Mouse (Mus musculus) midbrain, embryonic 14.5 days (tissue): ENCODE results near the gene Wfikkn2. TPM values are rescaled to one million over a fixed set of nuclear protein-coding genes. Genes with fewer than 3 reads are reported as not detected.

ENCODE experiments used
- ATAC-seq: fragments of 200-750 bp; cut with Nextera tagmentation; 2 replicates; pipeline ENCODE4 v1.8.0; 2017; ENCODE audit warnings: moderate number of reproducible peaks, moderate library complexity; ENCODE audit not compliant: low FRiP score, low TSS enrichment
- DNase-seq: peaks from one replicate; pipeline ENCODE4 v3.0.0-alpha.2; 2015
- H3K27ac ChIP-seq: fragments of 300-500 bp; sonication (generic); replicated peaks from 2 replicates; pipeline ENCODE4 v1.5.1; 2014; ENCODE audit warnings: mild to moderate bottlenecking, low read depth, low read length, moderate library complexity
- H3K27me3 ChIP-seq: fragments of 300-500 bp; sonication (generic); 2 replicates; pipeline ENCODE4 v1.6.1; 2014; ENCODE audit warnings: low read length, control low read depth, mixed read lengths; ENCODE audit not compliant: control insufficient read depth, insufficient read depth
- H3K36me3 ChIP-seq: fragments of 300-500 bp; sonication (generic); 2 replicates; pipeline ENCODE4 v1.6.1; 2014; ENCODE audit warnings: low read length, control low read depth; ENCODE audit not compliant: control insufficient read depth, insufficient read depth
- H3K4me1 ChIP-seq: fragments of 300-500 bp; sonication (generic); 2 replicates; pipeline ENCODE4 v1.6.1; 2014; ENCODE audit warnings: mild to moderate bottlenecking, antibody characterized with exemption, low read length, control low read depth; ENCODE audit not compliant: control insufficient read depth, insufficient read depth
- H3K4me2 ChIP-seq: fragments of 300-500 bp; sonication (generic); 2 replicates; pipeline ENCODE4 v1.6.1; 2014; ENCODE audit warnings: mild to moderate bottlenecking, low read length, moderate library complexity
- H3K4me3 ChIP-seq: fragments of 300-500 bp; sonication (generic); replicated peaks from 2 replicates; pipeline ENCODE4 v1.5.1; 2014; ENCODE audit warnings: low read depth, low read length
- H3K9ac ChIP-seq: fragments of 300-500 bp; sonication (generic); replicated peaks from 2 replicates; pipeline ENCODE4 v1.6.1; 2014; ENCODE audit warnings: mild to moderate bottlenecking, low read length, moderate library complexity
- H3K9me3 ChIP-seq: fragments of 300-500 bp; sonication (generic); 2 replicates; pipeline ENCODE4 v1.6.1; 2016; ENCODE audit warnings: low read length, control low read depth, mixed read lengths; ENCODE audit not compliant: control insufficient read depth
- WGBS: fragments of 180-500 bp; shearing (Covaris S2); extraction: QIAGEN DNeasy Blood & Tissue Kit; methylation state at CpG from one replicate; pipeline ENCODE4 v1.1.7; 2014; 5-methylcytosine and 5-hydroxymethylcytosine counted together
- polyA plus RNA-seq: library from polyadenylated mRNA; unstranded; fragments of >200 nt; fragmentation: Nextera tagmentation; extraction: Ambion mirVana; gene quantifications from 2 replicates; pipeline ENCODE4 v1.2.1, GENCODE M21; 2014

Gene Wfikkn2
- polyA plus RNA-seq, 1 experiment from 2014 or later, result 2.0 TPM

DNA sequence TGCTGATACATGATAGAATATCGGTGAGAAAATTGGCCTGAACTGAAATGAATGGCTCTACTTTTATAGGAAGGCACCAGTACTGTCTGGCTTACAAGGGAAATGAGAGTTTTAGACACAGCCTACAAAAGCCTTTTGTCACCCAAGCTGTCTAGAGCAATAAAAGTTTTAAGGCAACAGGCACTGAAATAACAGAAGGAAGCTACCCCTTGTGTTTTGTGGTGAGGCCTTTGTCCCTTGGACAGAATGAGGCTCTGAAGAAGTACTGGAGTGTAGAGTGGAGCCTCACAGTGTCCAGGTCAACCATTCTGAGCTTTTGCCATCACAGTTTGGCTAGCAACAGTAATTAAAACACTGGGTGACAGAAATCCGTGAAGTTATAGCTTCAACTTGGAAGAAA lies 29.6 kb downstream of the Wfikkn2 start:
- whole genome bisulfite sequencing, result 17% methylated on average over 2 of the region's 2 CpGs
- H3K36me3 ChIP-seq, result peaks cover 17% of the 10 kb centered on the region
- DNase-seq (no peak), ATAC-seq (no peak)
- peaks cover 25% of the 10 kb centered on the region for H3K4me1 ChIP-seq
- no peaks in the 10 kb centered on the region for H3K9me3 ChIP-seq
- H3K4me2 ChIP-seq, result no peak overlapping the region
- H3K27me3 ChIP-seq, result no peaks in the 10 kb centered on the region
- H3K4me3 ChIP-seq, result no peak overlapping the region
- H3K27ac ChIP-seq, result no peak overlapping the region
- no peak overlapping the region for H3K9ac ChIP-seq

DNA sequence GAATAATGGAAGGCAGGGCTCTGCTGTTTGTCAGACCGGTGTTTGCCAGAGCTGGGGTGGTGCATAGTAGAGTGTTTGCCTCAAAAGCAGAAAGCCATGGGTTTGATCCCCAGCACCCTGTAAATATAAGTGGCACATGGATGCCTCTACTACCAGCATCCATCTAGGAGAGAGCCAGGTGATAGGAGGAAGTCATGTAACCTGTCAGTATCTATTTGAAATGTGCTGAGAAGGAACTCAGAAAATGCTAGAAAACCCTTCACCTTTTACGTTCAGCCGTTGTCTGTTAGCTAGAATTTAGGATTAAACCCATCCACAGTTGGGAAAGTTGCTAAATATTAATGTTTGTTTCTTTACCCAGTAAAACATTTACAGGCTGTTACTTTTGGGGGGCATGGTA lies 30.2 kb downstream of the Wfikkn2 start:
- peak overlapping the region; percentile 22; the same call in 1 of the 2 replicates for H3K4me2 ChIP-seq
- DNase-seq (no peak), ATAC-seq (no peak)
- H3K4me3 ChIP-seq, result no peak overlapping the region
- no peaks in the 10 kb centered on the region for H3K9me3 ChIP-seq
- H3K4me1 ChIP-seq, result peaks cover 25% of the 10 kb centered on the region
- no peak overlapping the region for H3K27ac ChIP-seq
- 82% methylated on average over 3 of the region's 3 CpGs for WGBS
- H3K27me3 ChIP-seq, result no peaks in the 10 kb centered on the region
- H3K36me3 ChIP-seq, result peaks cover 17% of the 10 kb centered on the region
- no peak overlapping the region for H3K9ac ChIP-seq

DNA sequence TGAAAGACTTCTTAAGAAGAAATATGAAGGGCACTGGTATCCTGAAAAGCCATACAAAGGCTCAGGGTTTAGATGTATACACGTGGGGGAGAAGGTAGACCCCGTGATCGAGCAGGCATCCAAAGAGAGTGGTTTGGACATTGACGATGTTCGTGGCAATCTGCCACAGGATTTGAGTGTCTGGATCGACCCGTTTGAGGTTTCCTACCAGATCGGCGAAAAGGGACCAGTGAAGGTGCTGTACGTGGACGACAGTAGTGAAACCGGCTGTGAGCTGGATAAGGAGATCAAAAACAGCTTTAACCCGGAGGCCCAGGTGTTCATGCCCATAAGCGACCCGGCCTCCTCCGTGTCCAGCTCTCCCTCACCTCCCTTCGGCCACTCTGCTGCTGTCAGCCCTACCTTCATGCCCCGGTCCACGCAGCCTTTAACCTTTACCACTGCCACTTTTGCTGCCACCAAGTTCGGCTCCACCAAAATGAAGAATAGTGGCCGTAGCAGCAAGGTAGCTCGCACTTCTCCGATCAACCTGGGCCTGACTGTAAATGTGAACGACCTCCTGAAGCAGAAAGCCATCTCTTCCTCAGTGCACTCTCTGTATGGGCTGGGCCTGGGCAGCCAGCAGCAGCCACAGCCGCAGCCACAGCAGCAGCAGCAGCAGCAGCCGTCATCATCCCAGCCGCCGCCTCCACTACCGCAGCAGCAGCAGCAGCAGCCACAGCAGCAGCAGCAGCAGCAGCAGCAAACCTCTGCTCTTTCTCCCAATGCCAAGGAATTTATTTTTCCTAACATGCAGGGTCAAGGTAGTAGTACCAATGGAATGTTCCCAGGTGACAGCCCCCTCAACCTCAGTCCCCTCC lies 31.8 kb downstream of the Wfikkn2 start:
- 0 out of 2 replicates have a peak overlapping the region, but pooled peaks have one; percentile 45 for H3K27ac ChIP-seq
- H3K36me3 ChIP-seq, result peaks cover 17% of the 10 kb centered on the region
- H3K4me1 ChIP-seq, result peaks cover 25% of the 10 kb centered on the region
- no peaks in the 10 kb centered on the region for H3K27me3 ChIP-seq
- no peaks in the 10 kb centered on the region for H3K9me3 ChIP-seq
- 83% methylated on average over 29 of the region's 29 CpGs for WGBS
- H3K4me3 ChIP-seq, result peak overlapping the region; percentile 100
- peak overlapping the region; percentile 63 for H3K4me2 ChIP-seq
- DNase-seq (no peak), ATAC-seq (no peak)
- H3K9ac ChIP-seq, result peak overlapping the region; percentile 29; the same call in 1 of the 2 replicates

DNA sequence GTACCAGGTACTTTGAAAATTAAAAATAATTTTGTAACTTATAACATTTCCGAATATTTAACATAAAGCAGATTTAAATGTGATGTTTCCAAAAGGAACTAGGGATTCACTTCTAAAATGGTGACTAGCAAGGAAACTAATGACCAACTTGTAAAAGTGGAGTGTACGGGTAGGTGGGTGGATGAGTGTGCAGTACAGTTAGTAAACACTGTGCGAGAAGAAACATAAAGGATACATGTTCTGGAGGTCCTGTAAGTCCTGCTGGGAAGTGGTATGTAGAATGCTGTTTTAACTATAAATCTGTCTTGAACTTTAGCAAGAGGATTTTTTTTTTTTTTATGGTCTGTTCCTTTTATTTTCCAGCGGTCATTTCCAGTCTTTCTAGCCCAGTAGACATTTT lies 32.8 kb downstream of the Wfikkn2 start:
- WGBS, result 61% methylated on average over 4 of the region's 4 CpGs
- H3K4me2 ChIP-seq, result peak overlapping the region; percentile 63
- H3K27ac ChIP-seq, result no peak overlapping the region
- DNase-seq, result no peak
- H3K36me3 ChIP-seq, result peaks cover 17% of the 10 kb centered on the region
- H3K27me3 ChIP-seq, result no peaks in the 10 kb centered on the region
- no peaks in the 10 kb centered on the region for H3K9me3 ChIP-seq
- ATAC-seq, result no peak
- peaks cover 25% of the 10 kb centered on the region for H3K4me1 ChIP-seq
- H3K9ac ChIP-seq, result no peak overlapping the region; the same call in 1 of the 2 replicates
- peak overlapping the region; percentile 100 for H3K4me3 ChIP-seq

DNA sequence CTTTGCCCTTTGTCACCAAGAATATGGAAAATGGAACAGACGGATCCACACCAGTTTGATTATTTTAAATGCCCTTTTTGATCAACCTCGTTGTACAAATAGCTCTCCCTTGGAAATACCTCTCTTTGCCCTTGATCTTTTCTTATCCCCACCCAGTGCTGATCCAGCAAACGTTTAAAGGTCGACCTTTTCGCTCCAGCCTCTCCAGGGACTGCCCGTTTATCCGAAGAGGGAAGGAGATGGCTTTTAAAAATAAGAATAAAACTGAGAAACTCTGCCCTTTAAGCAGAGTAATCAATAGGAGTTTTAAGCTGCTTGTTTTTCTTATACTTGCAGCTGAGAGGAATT lies 33.3 kb downstream of the Wfikkn2 start:
- peak overlapping the region; percentile 97 for H3K27ac ChIP-seq
- under 1% methylated on average over 7 of the region's 7 CpGs for WGBS
- peaks cover 25% of the 10 kb centered on the region for H3K4me1 ChIP-seq
- no peaks in the 10 kb centered on the region for H3K27me3 ChIP-seq
- H3K4me3 ChIP-seq, result peak overlapping the region; percentile 100
- H3K9me3 ChIP-seq, result no peaks in the 10 kb centered on the region
- H3K36me3 ChIP-seq, result peaks cover 17% of the 10 kb centered on the region
- DNase-seq, result no peak
- H3K9ac ChIP-seq, result peak overlapping the region; percentile 98
- peak overlapping the region; percentile 63 for H3K4me2 ChIP-seq
- ATAC-seq, result no peak

DNA sequence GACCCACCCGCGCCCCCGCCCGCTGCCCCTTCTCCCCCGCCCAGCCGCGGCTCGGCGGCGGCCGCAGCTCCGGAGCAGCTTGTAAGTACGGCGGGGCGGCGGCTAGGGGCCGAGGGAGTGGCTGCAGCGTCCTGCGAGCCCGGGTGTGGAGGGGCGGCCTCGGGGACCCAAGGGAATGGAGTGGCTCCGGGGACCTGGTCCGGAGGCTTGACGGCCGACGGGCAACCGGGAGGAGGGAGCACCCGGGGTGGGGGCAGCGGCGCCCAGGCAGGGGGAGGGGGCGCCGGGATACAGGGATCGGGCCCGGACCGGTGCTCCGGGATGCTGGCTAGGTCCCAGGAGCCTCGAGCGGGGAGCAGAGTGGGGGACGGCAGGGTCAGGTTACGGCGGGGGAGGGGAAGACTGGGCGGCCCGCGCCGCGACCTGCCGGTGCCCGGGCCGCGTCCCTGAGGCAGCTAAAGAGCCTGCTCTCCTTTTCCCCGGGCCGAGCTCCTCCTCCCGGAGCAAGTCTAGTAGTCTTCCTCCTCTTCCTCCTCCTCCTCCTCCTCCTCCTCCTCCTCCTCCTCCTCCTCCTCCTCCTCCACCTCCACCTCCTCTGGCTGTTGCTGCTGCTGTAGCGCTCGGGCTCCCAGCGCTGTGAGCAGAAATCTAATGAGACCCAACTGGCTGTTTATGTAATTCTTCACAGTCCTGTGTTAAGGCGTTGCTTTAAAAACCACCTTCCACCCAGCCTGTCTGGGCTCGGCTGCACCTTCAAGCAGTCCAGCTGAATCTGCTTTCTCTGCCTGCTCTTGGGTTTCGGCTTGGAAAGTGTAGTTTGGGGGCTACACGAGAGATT lies 33.9 kb downstream of the Wfikkn2 start:
- H3K4me2 ChIP-seq, result peak overlapping the region; percentile 63
- H3K27ac ChIP-seq, result peak overlapping the region; percentile 97
- DNase-seq, result peak; percentile 77
- H3K9ac ChIP-seq, result peak overlapping the region; percentile 98
- peak overlapping the region; percentile 100 for H3K4me3 ChIP-seq
- H3K36me3 ChIP-seq, result peaks cover 17% of the 10 kb centered on the region
- H3K9me3 ChIP-seq, result no peaks in the 10 kb centered on the region
- H3K4me1 ChIP-seq, result peaks cover 25% of the 10 kb centered on the region
- H3K27me3 ChIP-seq, result no peaks in the 10 kb centered on the region
- ATAC-seq, result peak; percentile 15
- WGBS, result under 1% methylated on average over 59 of the region's 61 CpGs

DNA sequence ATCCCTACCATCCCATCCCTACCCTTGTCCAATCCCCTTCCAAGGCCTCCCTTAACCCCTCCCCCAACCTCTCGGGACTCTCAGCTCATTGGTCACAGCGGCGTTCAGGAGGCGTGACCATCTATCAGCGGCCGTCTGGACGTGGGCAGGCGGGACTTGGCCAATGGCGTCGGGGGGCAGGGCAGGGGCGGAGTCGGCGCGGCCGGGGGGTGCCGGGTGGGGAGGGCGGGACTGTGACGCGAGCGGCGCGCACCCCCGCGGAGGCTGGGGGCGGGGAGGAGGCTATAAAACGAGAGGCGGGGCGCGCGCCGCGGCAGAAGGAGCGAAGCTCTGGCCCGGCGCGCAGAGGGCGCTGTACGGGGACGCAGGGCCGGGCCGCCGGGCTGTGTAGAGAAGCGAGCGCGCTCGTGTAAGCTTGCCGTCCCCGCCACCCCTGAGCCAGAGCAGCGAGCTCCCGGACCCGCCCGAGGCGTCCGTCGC lies 34.6 kb downstream of the Wfikkn2 start, which contains the start of gene Tob1:
Tob1 (plus strand) TSS at position 331 of the 480 bp plus-strand sequence.
- H3K36me3 ChIP-seq, result peaks cover 17% of the 10 kb centered on the region
- H3K9ac ChIP-seq, result peak within 1 kb of the TSS; percentile 98
- H3K27me3 ChIP-seq, result no peaks in the 10 kb centered on the region
- DNase-seq (peak; percentile 100), ATAC-seq (peak; percentile 97)
- no peaks in the 10 kb centered on the region for H3K9me3 ChIP-seq
- peak within 1 kb of the TSS; percentile 99 for H3K4me2 ChIP-seq
- H3K27ac ChIP-seq, result peak within 1 kb of the TSS; percentile 98
- peaks cover 21% of the 10 kb centered on the region for H3K4me1 ChIP-seq
- peak within 1 kb of the TSS; percentile 100 for H3K4me3 ChIP-seq
- under 1% methylated on average over 51 of the region's 55 CpGs for WGBS

DNA sequence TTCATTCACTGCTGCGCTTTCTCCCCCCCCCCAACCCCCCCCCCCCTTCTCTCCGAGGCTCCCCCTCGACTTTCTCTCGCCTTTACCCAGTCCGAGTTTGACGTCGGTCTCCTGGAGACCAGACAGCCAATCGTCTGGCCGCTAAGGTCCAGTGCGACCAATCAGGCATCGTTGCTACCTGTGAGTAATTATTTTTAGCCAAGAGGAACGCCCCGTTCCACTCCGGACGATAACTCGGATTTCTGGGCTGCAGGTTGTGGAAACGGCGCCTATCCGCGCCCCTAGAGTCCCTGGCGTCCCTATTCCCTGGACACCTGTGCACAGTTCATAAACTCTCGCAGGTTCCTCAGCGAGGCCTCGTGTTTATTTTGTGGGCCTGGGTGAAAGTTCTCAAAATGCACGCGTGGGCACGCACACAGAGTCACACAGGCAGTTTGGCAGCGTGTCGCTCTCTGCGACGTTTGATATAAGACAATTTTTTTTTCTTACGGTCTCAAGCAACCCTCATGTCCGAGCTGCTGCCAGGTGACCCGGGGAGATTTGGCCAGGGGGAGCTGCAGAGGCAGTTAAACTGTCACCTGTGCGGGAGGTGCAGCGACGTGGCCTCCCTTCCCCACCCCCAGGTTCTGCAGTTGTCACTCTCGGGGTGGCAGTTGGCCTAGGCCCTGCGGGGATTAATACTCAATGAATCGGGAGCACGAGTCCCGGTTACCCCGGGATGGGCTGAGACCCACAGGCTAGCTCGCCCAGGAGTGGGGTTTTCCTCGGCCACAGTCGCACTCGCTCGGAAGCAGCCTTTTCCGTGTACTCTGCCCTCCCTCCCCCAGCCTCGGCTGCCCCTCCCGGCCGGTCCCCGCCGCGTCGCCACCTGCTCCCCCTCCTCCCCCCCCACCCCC lies 35.4 kb downstream of the Wfikkn2 start:
- Histone ChIP-seq H3K4me1 (peaks cover 16% of the 10 kb centered on the region), H3K27ac (peak overlapping the region; percentile 98), H3K9ac (peak overlapping the region; percentile 69), H3K27me3 (no peaks in the 10 kb centered on the region), H3K4me3 (peak overlapping the region; percentile 54), H3K36me3 (peaks cover 14% of the 10 kb centered on the region), H3K4me2 (peak overlapping the region; percentile 99), H3K9me3 (no peaks in the 10 kb centered on the region)
- 0% methylated on average over 47 of the region's 56 CpGs for WGBS
- peak; percentile 95 for DNase-seq
- peak; percentile 77 for ATAC-seq
